Mouse (Mus musculus) small intestine, adult 2 months (tissue): ENCODE measurements at regions not wholly inside any gene's neighbourhood (a gene's known extent, or its start where the extent isn't known, plus 50 kb on each side); places are given as distances from the start of the nearest gene placed in this dataset.

ENCODE experiments used
- H3K27ac ChIP-seq: fragments of 200-500 bp; 2 replicates; pipeline ENCODE4 v1.5.1; 2012; ENCODE audit warnings: low read depth, low read length, control low read depth, inconsistent platforms; ENCODE audit not compliant: insufficient read depth
- H3K27me3 ChIP-seq: fragments of 200-500 bp; 2 replicates; pipeline ENCODE4 v1.6.1; 2012; ENCODE audit warnings: mild to moderate bottlenecking, moderate library complexity, low read length, inconsistent platforms; ENCODE audit not compliant: control insufficient read depth, insufficient read depth
- H3K36me3 ChIP-seq: fragments of 200-500 bp; 2 replicates; pipeline ENCODE4 v1.6.1; 2012; ENCODE audit warnings: mild to moderate bottlenecking, low read length, control low read depth, inconsistent platforms; ENCODE audit not compliant: control insufficient read depth, insufficient read depth
- H3K4me1 ChIP-seq: fragments of 200-500 bp; 2 replicates; pipeline ENCODE4 v1.6.1; 2012; ENCODE audit warnings: low read length, inconsistent platforms, mixed read lengths; ENCODE audit not compliant: control insufficient read depth, insufficient read depth, insufficient read length
- H3K4me3 ChIP-seq: fragments of 200-500 bp; 2 replicates; pipeline ENCODE4 v1.5.1; 2012; ENCODE audit warnings: low read depth, mild to moderate bottlenecking, control low read depth, inconsistent platforms, low read length, moderate library complexity
- CTCF ChIP-seq: fragments of 200-500 bp; IDR thresholded peaks from 2 replicates; pipeline ENCODE4 v1.5.1; 2012; ENCODE audit warnings: low read depth, mild to moderate bottlenecking, control low read depth, inconsistent platforms, low read length, moderate library complexity, mixed read lengths; ENCODE audit not compliant: insufficient replicate concordance, insufficient read length; ENCODE audit errors: extremely low read depth
- POLR2A ChIP-seq: fragments of 200-500 bp; IDR thresholded peaks from 2 replicates; pipeline ENCODE4 v1.6.1; 2012; ENCODE audit warnings: low read depth, mild to moderate bottlenecking, control low read depth, inconsistent platforms, low read length, moderate library complexity
- WGBS: fragments of 180-500 bp; shearing (Covaris S2); methylation state at CpG from one replicate; pipeline ENCODE4 v1.1.7; 2018; 5-methylcytosine and 5-hydroxymethylcytosine counted together

- TF ChIP-seq POLR2A (no peak), CTCF (no peak)
- Histone ChIP-seq H3K4me3 (no peak overlapping the region), H3K27me3 (no peaks in the 10 kb centered on the region), H3K4me1 (no peaks in the 10 kb centered on the region; the same call in 1 of the 2 replicates), H3K27ac (no peak overlapping the region), H3K36me3 (no peaks in the 10 kb centered on the region)
- 93% methylated on average over 11 of the region's 11 CpGs for WGBS
Observed at GRCm38 (mm10) chr17:48621676-48622075, 167.0 kb downstream of the Unc5cl start.

DNA sequence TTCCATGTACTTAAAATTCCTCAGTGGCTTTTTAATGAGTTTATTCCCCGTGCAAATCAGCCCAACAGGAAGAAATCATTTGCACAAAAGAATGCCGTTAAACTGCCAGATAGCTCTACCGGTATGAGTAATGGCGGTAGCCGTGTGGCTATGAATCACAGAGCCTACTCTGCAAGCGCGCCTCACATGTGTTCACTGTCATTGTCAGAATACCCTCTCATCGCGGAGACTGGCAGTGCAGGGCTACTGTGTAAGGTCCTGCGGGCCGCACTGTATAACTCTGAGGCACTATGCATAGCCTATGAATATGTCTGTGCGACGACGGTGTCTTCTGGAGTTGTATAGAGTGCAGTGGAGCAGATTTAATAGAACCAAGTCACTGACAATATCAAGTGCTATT lies 170.2 kb downstream of the Unc5cl start:
- Histone ChIP-seq H3K27ac (no peak overlapping the region), H3K4me3 (no peak overlapping the region), H3K4me1 (no peaks in the 10 kb centered on the region; the same call in 1 of the 2 replicates), H3K27me3 (no peaks in the 10 kb centered on the region), H3K36me3 (no peaks in the 10 kb centered on the region)
- WGBS = 90% methylated on average over 14 of the region's 14 CpGs
- TF ChIP-seq CTCF (no peak), POLR2A (no peak)

DNA sequence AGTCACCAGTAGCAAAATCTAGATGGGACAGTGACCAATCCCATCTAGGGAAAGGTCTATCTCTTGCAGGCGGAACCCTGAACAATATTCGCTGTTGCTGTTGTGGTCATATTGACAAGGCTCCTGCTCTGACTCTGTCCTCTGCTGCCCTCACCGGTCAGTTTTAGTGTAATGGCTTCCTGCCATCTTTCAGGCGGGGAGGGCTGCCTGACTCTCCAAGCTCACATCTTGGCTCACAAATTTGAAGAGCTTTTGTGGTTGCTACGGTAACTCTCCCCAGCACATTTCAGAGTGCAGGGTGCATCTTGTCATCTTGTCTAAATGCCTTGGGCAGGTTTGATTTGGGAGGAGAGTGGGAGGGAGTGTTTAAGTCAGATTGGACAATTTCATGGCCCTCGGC lies 171.3 kb downstream of the Unc5cl start:
- WGBS = 79% methylated on average over 6 of the region's 6 CpGs
- no peak overlapping the region for H3K27ac ChIP-seq
- no peaks in the 10 kb centered on the region; the same call in 1 of the 2 replicates for H3K4me1 ChIP-seq
- no peak overlapping the region for H3K4me3 ChIP-seq
- no peaks in the 10 kb centered on the region for H3K27me3 ChIP-seq
- TF ChIP-seq POLR2A (no peak), CTCF (no peak)
- H3K36me3 ChIP-seq = no peaks in the 10 kb centered on the region

DNA sequence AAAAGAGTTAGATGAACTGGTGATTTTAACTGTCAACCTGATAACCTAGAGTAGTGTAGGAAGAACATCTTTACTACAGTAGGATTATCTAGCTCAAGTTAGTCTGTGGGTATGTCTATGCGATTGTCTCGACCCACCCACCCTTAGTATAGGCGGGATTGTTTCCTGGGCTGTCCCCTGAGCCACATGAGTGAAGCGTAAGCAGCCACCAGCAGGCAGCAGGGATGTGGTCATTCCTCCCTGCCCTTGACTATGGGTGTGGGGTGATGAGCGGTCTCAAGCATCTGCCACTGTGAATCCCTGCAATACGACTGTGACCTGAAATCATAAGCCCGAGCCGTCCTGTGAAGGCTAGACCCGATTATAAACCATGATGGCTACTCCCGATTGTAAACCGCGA lies 184.9 kb downstream of the Unc5cl start:
- 81% methylated on average over 12 of the region's 12 CpGs for WGBS
- Histone ChIP-seq H3K27ac (no peak overlapping the region), H3K4me3 (no peak overlapping the region), H3K36me3 (no peaks in the 10 kb centered on the region), H3K27me3 (no peaks in the 10 kb centered on the region; the same call in 1 of the 2 replicates), H3K4me1 (no peaks in the 10 kb centered on the region)
- TF ChIP-seq POLR2A (no peak), CTCF (no peak)

GRCm38 (mm10) chr17:48643533-48644019 lies 188.9 kb downstream of the Unc5cl start:
- no peaks in the 10 kb centered on the region for H3K36me3 ChIP-seq
- H3K4me1 ChIP-seq = no peaks in the 10 kb centered on the region
- H3K27me3 ChIP-seq = no peaks in the 10 kb centered on the region
- no peak overlapping the region for H3K27ac ChIP-seq
- WGBS = 25% methylated on average over 5 of the region's 5 CpGs
- TF ChIP-seq POLR2A = no peak
- no peak overlapping the region for H3K4me3 ChIP-seq

DNA sequence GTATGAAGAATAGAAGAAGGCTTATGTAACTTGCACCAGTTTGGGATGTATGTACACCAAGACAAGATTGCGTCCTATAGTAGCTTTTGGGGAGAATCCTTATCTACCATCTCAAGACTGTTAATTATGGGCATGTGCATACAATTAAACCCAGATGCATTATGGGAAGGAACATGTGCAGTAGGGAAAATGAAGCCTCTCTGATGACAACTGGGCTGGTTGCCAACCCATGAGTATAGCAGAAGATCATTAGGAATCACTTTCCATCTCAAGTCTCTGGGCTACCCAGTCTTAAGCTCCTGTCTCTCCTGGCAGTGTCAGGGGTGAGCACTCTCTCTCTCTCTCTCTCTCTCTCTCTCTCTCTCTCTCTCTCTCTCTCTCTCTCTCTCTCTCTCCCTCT lies 190.4 kb downstream of the Unc5cl start:
- no peaks in the 10 kb centered on the region for H3K36me3 ChIP-seq
- no peaks in the 10 kb centered on the region for H3K4me1 ChIP-seq
- TF ChIP-seq CTCF (no peak), POLR2A (no peak)
- 83% methylated on average over 1 of the region's 1 CpGs for WGBS
- no peaks in the 10 kb centered on the region for H3K27me3 ChIP-seq
- H3K27ac ChIP-seq = no peak overlapping the region
- no peak overlapping the region for H3K4me3 ChIP-seq

- H3K4me1 ChIP-seq = no peaks in the 10 kb centered on the region
- no peaks in the 10 kb centered on the region; the same call in 1 of the 2 replicates for H3K27me3 ChIP-seq
- 59% methylated on average over 11 of the region's 11 CpGs for WGBS
- H3K36me3 ChIP-seq = no peaks in the 10 kb centered on the region
- no peak overlapping the region for H3K4me3 ChIP-seq
- TF ChIP-seq POLR2A = no peak
- no peak for TF ChIP-seq CTCF
- H3K27ac ChIP-seq = no peak overlapping the region
Observed at GRCm38 (mm10) chr17:48646626-48647195, 192.0 kb downstream of the Unc5cl start.

DNA sequence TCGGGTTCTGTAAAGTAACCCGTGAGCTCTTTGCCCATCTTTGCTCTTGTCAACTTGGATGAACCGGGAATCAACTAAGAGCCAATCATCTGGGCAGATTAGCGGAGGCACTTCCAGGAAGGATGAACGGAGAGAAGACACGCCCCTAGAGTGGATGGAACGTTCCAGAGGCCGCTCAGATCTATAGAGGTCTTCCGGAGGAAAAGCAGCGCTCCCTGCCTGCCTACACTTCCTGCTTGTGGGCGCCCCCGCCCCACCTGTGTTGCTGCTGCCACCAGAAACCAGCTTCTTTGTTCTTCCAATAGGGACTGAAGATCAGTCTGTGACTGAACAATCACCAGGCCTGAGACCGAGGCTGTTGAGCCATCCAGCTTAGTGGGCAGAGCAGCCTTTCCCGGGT lies 192.7 kb downstream of the Unc5cl start:
- 38% methylated on average over 14 of the region's 14 CpGs for WGBS
- no peaks in the 10 kb centered on the region for H3K36me3 ChIP-seq
- TF ChIP-seq CTCF (no peak), POLR2A (no peak)
- H3K4me1 ChIP-seq = no peaks in the 10 kb centered on the region
- no peak overlapping the region for H3K27ac ChIP-seq
- no peaks in the 10 kb centered on the region; the same call in 1 of the 2 replicates for H3K27me3 ChIP-seq
- H3K4me3 ChIP-seq = peak overlapping the region; percentile 25; the same call in 1 of the 2 replicates
